In the genomic region with DNA sequence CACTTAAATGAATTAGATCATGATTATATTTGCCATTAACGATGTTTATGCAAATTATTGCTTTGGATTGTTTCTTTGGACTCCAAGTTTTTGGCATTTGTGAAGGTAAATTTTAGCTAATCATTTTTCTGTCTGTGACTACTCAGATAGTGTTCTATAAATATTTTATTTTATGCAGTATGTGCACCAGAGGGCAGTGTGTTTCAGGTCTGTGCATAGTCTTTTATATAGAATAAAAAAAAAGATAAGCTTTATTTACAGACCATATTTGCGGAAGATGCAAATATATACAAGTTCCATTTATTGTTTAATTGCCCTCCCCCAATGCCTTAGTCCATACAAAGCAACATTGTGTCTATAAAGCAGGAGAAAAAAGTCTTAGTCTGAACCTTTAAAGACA, we compare ENCODE assay signal across 21 mouse cellular contexts. TPM values are rescaled to one million over a fixed set of nuclear protein-coding genes. Genes with fewer than 3 reads are reported as not detected.
DNase-seq lines count a peak whose midpoint lies in the region; ATAC-seq and TF ChIP-seq lines count a peak whose summit lies in the region.
"Had no signal": no experiment of that assay in that cellular context is flagged by ENCODE, and none has a peak within 500 bp of the region (broad histone marks: within the 10 kb centered on the region; RNA-seq: fewer than 3 reads in every experiment).

No protein-coding gene starts in this region.

- H3K9me3 ChIP-seq in intestine, postnatal 0 days (ENCODE audit: control insufficient read depth), result no peaks in the 10 kb centered on the region
- no peaks in the 10 kb centered on the region for H3K9me3 ChIP-seq in intestine, embryonic 15.5 days
- H3K9me3 ChIP-seq in midbrain, embryonic 14.5 days (ENCODE audit: control insufficient read depth, low read length), result no peaks in the 10 kb centered on the region
- no peaks in the 10 kb centered on the region for H3K9me3 ChIP-seq in midbrain, embryonic 15.5 days
- H3K9me3 ChIP-seq in stomach, postnatal 0 days (ENCODE audit: control insufficient read depth, low read length), result no peaks in the 10 kb centered on the region
- H3K9me3 ChIP-seq: embryonic facial prominence, embryonic 12.5 days; forebrain, embryonic 12.5 days; heart, embryonic 10.5 days; hindbrain, embryonic 12.5 days had no signal

- no peaks in the 10 kb centered on the region for H3K36me3 ChIP-seq in intestine, postnatal 0 days (ENCODE audit: control insufficient read depth, insufficient read depth)
- H3K36me3 ChIP-seq in intestine, embryonic 15.5 days, result no peaks in the 10 kb centered on the region
- no peaks in the 10 kb centered on the region for H3K36me3 ChIP-seq in midbrain, embryonic 14.5 days (ENCODE audit: control insufficient read depth, insufficient read depth, low read length)
- no peaks in the 10 kb centered on the region for H3K36me3 ChIP-seq in midbrain, embryonic 15.5 days (replicated peaks)
- no peaks in the 10 kb centered on the region for H3K36me3 ChIP-seq in stomach, postnatal 0 days (ENCODE audit: control insufficient read depth, insufficient read depth, low read length)
- H3K36me3 ChIP-seq: embryonic facial prominence, embryonic 12.5 days; forebrain, embryonic 12.5 days; heart, embryonic 10.5 days; hindbrain, embryonic 12.5 days had no signal

- H3K27me3 ChIP-seq in intestine, postnatal 0 days (replicated peaks; ENCODE audit: control insufficient read depth, insufficient read depth, low read length), result no peaks in the 10 kb centered on the region
- H3K27me3 ChIP-seq in intestine, embryonic 15.5 days (replicated peaks), result no peaks in the 10 kb centered on the region
- no peaks in the 10 kb centered on the region for H3K27me3 ChIP-seq in midbrain, embryonic 14.5 days (ENCODE audit: control insufficient read depth, insufficient read depth, low read length)
- no peaks in the 10 kb centered on the region for H3K27me3 ChIP-seq in midbrain, embryonic 15.5 days (replicated peaks)
- H3K27me3 ChIP-seq in stomach, postnatal 0 days (ENCODE audit: control insufficient read depth, insufficient read depth, low read length), result no peaks in the 10 kb centered on the region
- H3K27me3 ChIP-seq: CH12.LX; embryonic facial prominence, embryonic 12.5 days; forebrain, embryonic 12.5 days; hindbrain, embryonic 12.5 days had no signal

- ATAC-seq in intestine, postnatal 0 days, result no peak
- no peak for ATAC-seq in intestine, embryonic 15.5 days
- no peak for ATAC-seq in midbrain, embryonic 14.5 days (ENCODE audit: low FRiP score, low TSS enrichment)
- no peak for ATAC-seq in midbrain, embryonic 15.5 days (replicated peaks)
- ATAC-seq in stomach, postnatal 0 days (ENCODE audit: low FRiP score, low TSS enrichment), result no peak

- TF ChIP-seq EP300 in stomach, postnatal 0 days (optimal IDR thresholded peaks at IDR 0.05), result no peak

- no peak overlapping the region for H3K4me2 ChIP-seq in intestine, postnatal 0 days (replicated peaks; ENCODE audit: low read depth)
- H3K4me2 ChIP-seq in intestine, embryonic 15.5 days (replicated peaks), result no peak overlapping the region
- no peak overlapping the region for H3K4me2 ChIP-seq in midbrain, embryonic 14.5 days (ENCODE audit: low read length)
- H3K4me2 ChIP-seq in midbrain, embryonic 15.5 days, result no peak overlapping the region
- H3K4me2 ChIP-seq in stomach, postnatal 0 days (replicated peaks; ENCODE audit: low read depth), result no peak overlapping the region
- H3K4me2 ChIP-seq: embryonic facial prominence, embryonic 12.5 days; forebrain, embryonic 12.5 days; hindbrain, embryonic 12.5 days had no signal

- H3K4me3 ChIP-seq in intestine, postnatal 0 days (ENCODE audit: low read depth, low read length), result no peak overlapping the region
- no peak overlapping the region for H3K4me3 ChIP-seq in intestine, embryonic 15.5 days (replicated peaks)
- H3K4me3 ChIP-seq in midbrain, embryonic 14.5 days (replicated peaks; ENCODE audit: low read depth, low read length), result no peak overlapping the region
- no peak overlapping the region for H3K4me3 ChIP-seq in midbrain, embryonic 15.5 days
- no peak overlapping the region for H3K4me3 ChIP-seq in stomach, postnatal 0 days (ENCODE audit: low read depth, low read length)
- H3K4me3 ChIP-seq: embryonic facial prominence, embryonic 12.5 days; forebrain, embryonic 12.5 days; heart, embryonic 10.5 days; hindbrain, embryonic 12.5 days had no signal

- no peak overlapping the region for H3K9ac ChIP-seq in intestine, postnatal 0 days (ENCODE audit: low read depth, low read length)
- no peak overlapping the region for H3K9ac ChIP-seq in intestine, embryonic 15.5 days
- H3K9ac ChIP-seq in midbrain, embryonic 14.5 days (replicated peaks; ENCODE audit: low read length), result no peak overlapping the region
- no peak overlapping the region for H3K9ac ChIP-seq in midbrain, embryonic 15.5 days
- H3K9ac ChIP-seq in stomach, postnatal 0 days (ENCODE audit: low read length), result no peak overlapping the region
- H3K9ac ChIP-seq: embryonic facial prominence, embryonic 12.5 days; forebrain, embryonic 12.5 days; hindbrain, embryonic 12.5 days had no signal

- intact Hi-C loops in gastrocnemius, postnatal 14 days (cut with DNase I; ENCODE audit: low total_unique reads), result no loop called here

- DNase-seq in cerebellum, postnatal 10 days, result peak; percentile 6 to 14
- DNase-seq in cerebellum, postnatal 4 days (ENCODE audit: low spot score in 2 of 2), result no peak
- DNase-seq in midbrain, embryonic 14.5 days, result peak; percentile 47
- DNase-seq in stomach, postnatal 0 days (ENCODE audit: low spot score), result no peak
- DNase-seq in gastrocnemius, postnatal 14 days, result no peak
- DNase-seq: adrenal gland, adult 2 months; adrenal gland, postnatal 25 days; cerebellum, adult 2 months; cerebellum, postnatal 14 days; heart, adult 18-20 months; heart, postnatal 10 days; heart, postnatal 4 days had no signal

- 55% methylated on average over 2 of the region's 2 CpGs for WGBS in intestine, postnatal 0 days
- 65% methylated on average over 2 of the region's 2 CpGs for WGBS in intestine, embryonic 15.5 days
- 82% methylated on average over 2 of the region's 2 CpGs for WGBS in midbrain, embryonic 14.5 days
- 80% methylated on average over 2 of the region's 2 CpGs for WGBS in midbrain, embryonic 15.5 days
- 67% methylated on average over 2 of the region's 2 CpGs for WGBS in stomach, postnatal 0 days

- no peaks in the 10 kb centered on the region for H3K4me1 ChIP-seq in intestine, postnatal 0 days (replicated peaks; ENCODE audit: control insufficient read depth, insufficient read depth, low read length)
- H3K4me1 ChIP-seq in intestine, embryonic 15.5 days (replicated peaks), result no peaks in the 10 kb centered on the region
- H3K4me1 ChIP-seq in midbrain, embryonic 14.5 days (ENCODE audit: control insufficient read depth, insufficient read depth, low read length), result no peaks in the 10 kb centered on the region
- no peaks in the 10 kb centered on the region for H3K4me1 ChIP-seq in midbrain, embryonic 15.5 days
- no peaks in the 10 kb centered on the region for H3K4me1 ChIP-seq in stomach, postnatal 0 days (replicated peaks; ENCODE audit: control insufficient read depth, insufficient read depth)
- H3K4me1 ChIP-seq: embryonic facial prominence, embryonic 12.5 days; forebrain, embryonic 12.5 days; heart, embryonic 10.5 days; hindbrain, embryonic 12.5 days had no signal

- peak; percentile 25; the same call in 1 of the 2 replicates for TF ChIP-seq CTCF in intestine, postnatal 0 days (IDR thresholded peaks at IDR 0.05; ENCODE audit: low read depth)
- 0 out of 2 replicates have a peak, but pooled peaks have one; percentile 15 for TF ChIP-seq CTCF in stomach, postnatal 0 days (IDR thresholded peaks at IDR 0.05; ENCODE audit: low read depth)

- no peak overlapping the region for H3K27ac ChIP-seq in intestine, postnatal 0 days (ENCODE audit: low read depth, low read length)
- no peak overlapping the region for H3K27ac ChIP-seq in intestine, embryonic 15.5 days
- H3K27ac ChIP-seq in midbrain, embryonic 14.5 days (replicated peaks; ENCODE audit: low read depth, low read length), result no peak overlapping the region
- no peak overlapping the region for H3K27ac ChIP-seq in midbrain, embryonic 15.5 days
- H3K27ac ChIP-seq in stomach, postnatal 0 days (replicated peaks), result no peak overlapping the region
- H3K27ac ChIP-seq: embryonic facial prominence, embryonic 12.5 days; forebrain, embryonic 12.5 days; heart, embryonic 10.5 days; hindbrain, embryonic 12.5 days had no signal

RNA-seq across cellular contexts. Expression of a gene that starts 20.8 kb away (rescaled TPM):
- 0.60 and 0.80 TPM in 2 replicates for polyA plus RNA-seq in intestine, postnatal 0 days (2015; fragmentation: Nextera tagmentation; extraction: Ambion mirVana)
- 0.90 and 1.2 TPM in 2 replicates for polyA plus RNA-seq in intestine, embryonic 15.5 days (2015; fragmentation: Nextera tagmentation; extraction: Ambion mirVana)
- polyA plus RNA-seq in midbrain, embryonic 14.5 days (2014; fragmentation: Nextera tagmentation; extraction: Ambion mirVana), result 28.2 TPM in 2 replicates
- 26.2 and 29.1 TPM in 2 replicates for polyA plus RNA-seq in midbrain, embryonic 15.5 days (2015; fragmentation: Nextera tagmentation; extraction: Ambion mirVana)
- 0.69 and 0.73 TPM in 2 replicates for polyA plus RNA-seq in stomach, postnatal 0 days (2015; fragmentation: Nextera tagmentation; extraction: Ambion mirVana)
- total RNA-seq in gastrocnemius, postnatal 14 days (2021), result under 1 TPM in 1 of 2 experiments, not detected in 1; 0.16 TPM
- total RNA-seq: adrenal gland, adult 2 months; adrenal gland, postnatal 25 days; CH12.LX; gastrocnemius, adult 8-10 months; heart, adult 18-20 months; heart, postnatal 10 days; heart, postnatal 4 days had no signal
- polyA plus RNA-seq: heart, embryonic 10.5 days had no signal

Comparison
In these comparisons a context has a peak if more than half of its experiments do, and no peak if none do; other contexts are left out.
1. DNase-seq: peak in cerebellum, postnatal 10 days (2 of 2) and midbrain, embryonic 14.5 days (single experiment); none in cerebellum, postnatal 4 days (0 of 2), stomach, postnatal 0 days (single experiment) and gastrocnemius, postnatal 14 days (single experiment).
2. RNA of a gene that starts 20.8 kb away (polyA plus RNA-seq): 26.2 to 29.1 TPM in midbrain, embryonic 15.5 days and 28.2 TPM in midbrain, embryonic 14.5 days; 0.90 to 1.2 TPM in intestine, embryonic 15.5 days, 0.69 to 0.73 TPM in stomach, postnatal 0 days and 0.60 to 0.80 TPM in intestine, postnatal 0 days; every median in the first group is over 10 times any median in the second.